12 mouse cellular contexts compared by ENCODE assay signal in the genomic region with DNA sequence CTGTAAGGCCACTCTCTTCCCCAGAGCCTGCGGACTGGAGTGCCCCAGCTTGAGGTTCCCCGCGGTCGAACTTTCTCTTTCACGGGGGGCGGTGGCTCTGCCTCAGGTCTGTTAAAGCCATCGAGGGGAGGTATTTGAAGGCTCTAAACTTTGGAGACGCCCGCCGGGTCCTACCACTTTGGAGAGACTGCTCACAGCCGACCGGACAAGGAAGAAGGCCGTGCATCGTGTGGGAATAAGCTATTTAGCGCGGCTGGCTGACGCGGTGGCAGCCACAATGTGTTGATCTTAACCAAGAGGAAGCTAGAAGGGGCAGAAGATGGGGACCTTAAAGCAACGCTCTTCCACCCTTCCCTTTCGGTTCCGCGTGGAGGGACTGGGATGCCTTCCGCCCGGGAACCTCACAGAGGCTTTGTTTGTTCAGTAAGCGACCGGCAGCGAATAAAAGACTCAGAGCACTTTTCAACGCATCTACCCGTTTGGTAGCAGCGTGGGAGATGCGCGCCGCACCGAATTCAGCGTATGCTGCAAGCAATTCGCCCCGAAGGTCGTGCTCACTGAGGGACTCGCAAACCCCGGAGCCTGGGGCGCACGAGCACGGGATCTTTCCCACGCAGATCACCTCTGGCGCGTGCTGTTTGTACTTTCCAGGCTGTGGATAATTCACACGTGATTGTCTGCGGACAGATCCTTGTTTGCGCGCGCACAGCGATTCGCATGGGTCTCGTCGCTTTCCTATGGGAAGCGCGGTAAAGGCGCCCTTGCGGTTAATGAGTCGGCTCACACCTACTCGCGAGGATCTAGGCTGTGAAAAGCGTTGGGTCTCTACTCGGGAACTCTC. TPM values are rescaled to one million over a fixed set of nuclear protein-coding genes. Genes with fewer than 3 reads are reported as not detected.
DNase-seq lines count a peak whose midpoint lies in the region; ATAC-seq lines count a peak whose summit lies in the region.
"Had no signal": no experiment of that assay in that cellular context is flagged by ENCODE, and none has a peak within 500 bp of the region (broad histone marks: within the 10 kb centered on the region; RNA-seq: fewer than 3 reads in every experiment).

No protein-coding gene starts in this region.

- H3K27me3 ChIP-seq in midbrain, embryonic 11.5 days (ENCODE audit: control insufficient read depth, insufficient read depth, low read length): peaks cover 100% of the 10 kb centered on the region
- H3K27me3 ChIP-seq in midbrain, embryonic 16.5 days (ENCODE audit: control insufficient read depth, insufficient read depth, low read depth, low read length): peaks cover 97% of the 10 kb centered on the region
- H3K27me3 ChIP-seq in heart, embryonic 16.5 days (ENCODE audit: control insufficient read depth, insufficient read depth, low read length): peaks cover 79% of the 10 kb centered on the region
- peaks cover 100% of the 10 kb centered on the region for H3K27me3 ChIP-seq in hindbrain, embryonic 13.5 days

- no peak for ATAC-seq in midbrain, embryonic 11.5 days (ENCODE audit: low FRiP score)
- no peak for ATAC-seq in midbrain, embryonic 16.5 days
- ATAC-seq in heart, embryonic 16.5 days (replicated peaks; ENCODE audit: extremely low read depth, insufficient read depth, low FRiP score): no peak
- ATAC-seq in hindbrain, embryonic 13.5 days (ENCODE audit: low FRiP score): no peak

- no peak overlapping the region for H3K9ac ChIP-seq in midbrain, embryonic 11.5 days (ENCODE audit: low read length)
- H3K9ac ChIP-seq in midbrain, embryonic 16.5 days (ENCODE audit: low read depth, low read length): no peak overlapping the region
- H3K9ac ChIP-seq in heart, embryonic 16.5 days (ENCODE audit: low read length): peak overlapping the region; percentile 78
- no peak overlapping the region for H3K9ac ChIP-seq in hindbrain, embryonic 13.5 days
- H3K9ac ChIP-seq: liver, embryonic 15.5 days had no signal

- under 1% methylated on average over 64 of the region's 64 CpGs for whole genome bisulfite sequencing in midbrain, embryonic 11.5 days
- under 1% methylated on average over 64 of the region's 64 CpGs for WGBS in midbrain, embryonic 16.5 days
- under 1% methylated on average over 64 of the region's 64 CpGs for WGBS in heart, embryonic 16.5 days
- under 1% methylated on average over 64 of the region's 64 CpGs for WGBS in hindbrain, embryonic 13.5 days

- no peaks in the 10 kb centered on the region; the same call in 1 of the 2 replicates for H3K9me3 ChIP-seq in midbrain, embryonic 11.5 days (ENCODE audit: control insufficient read depth, low read length)
- no peaks in the 10 kb centered on the region; the same call in 1 of the 2 replicates for H3K9me3 ChIP-seq in midbrain, embryonic 16.5 days (replicated peaks; ENCODE audit: control insufficient read depth, low read length, poor library complexity, severe bottlenecking)
- no peaks in the 10 kb centered on the region for H3K9me3 ChIP-seq in heart, embryonic 16.5 days (replicated peaks; ENCODE audit: control insufficient read depth, low read length)
- H3K9me3 ChIP-seq in hindbrain, embryonic 13.5 days: no peaks in the 10 kb centered on the region; the same call in 1 of the 2 replicates
- H3K9me3 ChIP-seq: liver, embryonic 15.5 days had no signal

- H3K27ac ChIP-seq in midbrain, embryonic 11.5 days (ENCODE audit: low read depth, low read length): no peak overlapping the region
- H3K27ac ChIP-seq in midbrain, embryonic 16.5 days (ENCODE audit: low read length): no peak overlapping the region
- peak overlapping the region; percentile 37 for H3K27ac ChIP-seq in heart, embryonic 16.5 days (ENCODE audit: low read length)
- H3K27ac ChIP-seq in hindbrain, embryonic 13.5 days: no peak overlapping the region
- H3K27ac ChIP-seq: liver, embryonic 15.5 days had no signal

- H3K36me3 ChIP-seq in midbrain, embryonic 11.5 days (ENCODE audit: control insufficient read depth, insufficient read depth, low read length): no peaks in the 10 kb centered on the region
- H3K36me3 ChIP-seq in midbrain, embryonic 16.5 days (ENCODE audit: control insufficient read depth, insufficient read depth, low read length): no peaks in the 10 kb centered on the region
- H3K36me3 ChIP-seq in heart, embryonic 16.5 days (ENCODE audit: control insufficient read depth, insufficient read depth): no peaks in the 10 kb centered on the region
- H3K36me3 ChIP-seq in hindbrain, embryonic 13.5 days: no peaks in the 10 kb centered on the region
- H3K36me3 ChIP-seq: liver, embryonic 15.5 days had no signal

- intact Hi-C loops in heart, postnatal 14 days (cut with DNase I): loop anchor here (5.0 kb wide), 1 partner anchor 34 kb away; no protein-coding TSS in a partner anchor

- H3K4me2 ChIP-seq in midbrain, embryonic 11.5 days: no peak overlapping the region
- no peak overlapping the region for H3K4me2 ChIP-seq in midbrain, embryonic 16.5 days (ENCODE audit: low read length)
- peak overlapping the region; percentile 73 for H3K4me2 ChIP-seq in heart, embryonic 16.5 days (ENCODE audit: low read depth, low read length)
- H3K4me2 ChIP-seq in hindbrain, embryonic 13.5 days: no peak overlapping the region
- H3K4me2 ChIP-seq: liver, embryonic 15.5 days had no signal

- H3K4me1 ChIP-seq in midbrain, embryonic 11.5 days (ENCODE audit: control insufficient read depth, insufficient read depth, low read length): no peaks in the 10 kb centered on the region
- no peaks in the 10 kb centered on the region for H3K4me1 ChIP-seq in midbrain, embryonic 16.5 days (ENCODE audit: control insufficient read depth, insufficient read depth, low read length)
- H3K4me1 ChIP-seq in heart, embryonic 16.5 days (ENCODE audit: control insufficient read depth, insufficient read depth, low read length): no peaks in the 10 kb centered on the region
- H3K4me1 ChIP-seq in hindbrain, embryonic 13.5 days (replicated peaks): no peaks in the 10 kb centered on the region
- H3K4me1 ChIP-seq: liver, embryonic 15.5 days had no signal

- DNase-seq in heart, adult 11 months: peak; percentile 84
- DNase-seq in heart, postnatal 14 days: no peak
- peak; percentile 97 for DNase-seq in midbrain, embryonic 11.5 days (ENCODE audit: low spot score, missing footprints)
- DNase-seq in frontal cortex, adult 2 months (ENCODE audit: extremely low spot score in 1 of 2, low spot score in 1 of 2): no peak
- no peak for DNase-seq in cerebellum, postnatal 25 days
- DNase-seq: kidney, adult 8-10 months had no signal

- no peak overlapping the region for H3K4me3 ChIP-seq in midbrain, embryonic 11.5 days (ENCODE audit: low read depth, low read length)
- no peak overlapping the region for H3K4me3 ChIP-seq in midbrain, embryonic 16.5 days (ENCODE audit: low read depth, low read length)
- H3K4me3 ChIP-seq in heart, embryonic 16.5 days (ENCODE audit: low read length): peak overlapping the region; percentile 57
- H3K4me3 ChIP-seq in hindbrain, embryonic 13.5 days: no peak overlapping the region
- H3K4me3 ChIP-seq: liver, embryonic 15.5 days had no signal

RNA-seq across cellular contexts. Expression of a gene that starts 28.8 kb away (rescaled TPM):
- total RNA-seq in heart, postnatal 14 days (2021): 10 to 100 TPM; 18.9 to 36.8 TPM
- polyA plus RNA-seq in midbrain, embryonic 11.5 days (2014; fragmentation: Nextera tagmentation; extraction: Ambion mirVana): not detected in 2 replicates
- 0.05 TPM in 1 of 2 replicates, not detected in the other for polyA plus RNA-seq in midbrain, embryonic 16.5 days (2015; fragmentation: Nextera tagmentation; extraction: Ambion mirVana)
- 30.5 and 36.3 TPM in 2 replicates for polyA plus RNA-seq in heart, embryonic 16.5 days (2015; fragmentation: Nextera tagmentation; extraction: Ambion mirVana)
- not detected in 2 replicates for polyA plus RNA-seq in frontal cortex, adult 2 months (2012; rRNA removed)
- polyA plus RNA-seq in hindbrain, embryonic 13.5 days (2015; fragmentation: Nextera tagmentation; extraction: Ambion mirVana): not detected in 2 replicates
- total RNA-seq: granulocyte monocyte progenitor cell, adult 5-6 weeks; layer of hippocampus, postnatal 14 days had no signal

Comparison
In these comparisons a context has a peak if more than half of its experiments do, and no peak if none do; other contexts are left out.
1. DNase-seq: peak in heart, adult 11 months (single experiment) and midbrain, embryonic 11.5 days (single experiment); none in heart, postnatal 14 days (0 of 2), frontal cortex, adult 2 months (0 of 2) and cerebellum, postnatal 25 days (0 of 2).
2. RNA of a gene that starts 28.8 kb away (polyA plus RNA-seq): 30.5 to 36.3 TPM in heart, embryonic 16.5 days; not detected in hindbrain, embryonic 13.5 days, 0.05 TPM in midbrain, embryonic 16.5 days, not detected in midbrain, embryonic 11.5 days and not detected in frontal cortex, adult 2 months; every median in the first group is over 10 times any median in the second.